Mouse (Mus musculus): ENCODE measurements at regions not wholly inside any gene's neighbourhood (a gene's known extent, or its start where the extent isn't known, plus 50 kb on each side); places are given as distances from the start of the nearest gene placed in this dataset.

GRCm38 (mm10) chr10:117481341-117481990 is 101.7 kb upstream of the Cpsf6 start:
- TF ChIP-seq CTCF (IDR thresholded peaks at IDR 0.05; ENCODE audit: low read depth) = no peak
- no peak for TF ChIP-seq EP300 (IDR thresholded peaks at IDR 0.05; ENCODE audit: low read depth)
